Mouse (Mus musculus) CH12F3 (cell line): ENCODE measurements at regions not wholly inside any gene's neighbourhood (a gene's known extent, or its start where the extent isn't known, plus 50 kb on each side); places are given as distances from the start of the nearest gene placed in this dataset.

Experiments
- in situ Hi-C: fragments of 300-500 bp; cut with MboI; formaldehyde crosslinking; loops from 2 replicates; pipeline ENCODE4 v1.14.3; 2020; ENCODE audit warnings: low sequenced_read_pairs

- in situ Hi-C loops = no loop called here
These were observed 631.6 kb upstream of the Sema6d start for GRCm38 (mm10) chr2:123458034-123458677.

- in situ Hi-C loops = no loop called here
These were observed 615.9 kb upstream of the Sema6d start for GRCm38 (mm10) chr2:123473840-123474239.

- in situ Hi-C loops = no loop called here
These were observed 603.1 kb upstream of the Sema6d start for GRCm38 (mm10) chr2:123486681-123487080.

- in situ Hi-C loops = no loop called here
These were observed 583.6 kb upstream of the Sema6d start for GRCm38 (mm10) chr2:123506162-123506561.

- in situ Hi-C loops = no loop called here
These were observed 582.7 kb upstream of the Sema6d start for GRCm38 (mm10) chr2:123507095-123507494.

- in situ Hi-C loops = no loop called here
These were observed 560.9 kb upstream of the Sema6d start for GRCm38 (mm10) chr2:123528915-123529314.

GRCm38 (mm10) chr2:123532946-123533791 is 556.6 kb upstream of the Sema6d start:
- in situ Hi-C loops = no loop called here

GRCm38 (mm10) chr2:123551249-123551850 is 538.4 kb upstream of the Sema6d start:
- in situ Hi-C loops = no loop called here

GRCm38 (mm10) chr2:123558123-123558650 is 531.6 kb upstream of the Sema6d start:
- in situ Hi-C loops = no loop called here
